Mouse (Mus musculus) stomach, embryonic 14.5 days (tissue): Measurements from ENCODE around the gene Ddias. TPM values are rescaled to one million over a fixed set of nuclear protein-coding genes. Genes with fewer than 3 reads are reported as not detected.

Source experiments
- ATAC-seq: fragments of 200-750 bp; cut with Nextera tagmentation; 2 replicates; pipeline ENCODE4 v1.8.0; 2017; ENCODE audit warnings: low read depth, moderate TSS enrichment; ENCODE audit not compliant: insufficient number of reproducible peaks, insufficient read depth, low FRiP score
- H3K27ac ChIP-seq: fragments of 300-500 bp; sonication (generic); 2 replicates; pipeline ENCODE4 v1.5.1; 2014; ENCODE audit warnings: mild to moderate bottlenecking, low read length, moderate library complexity, mixed read lengths
- H3K27me3 ChIP-seq: fragments of 300-500 bp; sonication (generic); 2 replicates; pipeline ENCODE4 v1.6.1; 2014; ENCODE audit warnings: low read length, control low read depth, mixed read lengths; ENCODE audit not compliant: control insufficient read depth, insufficient read depth
- H3K36me3 ChIP-seq: fragments of 300-500 bp; sonication (generic); 2 replicates; pipeline ENCODE4 v1.6.1; 2014; ENCODE audit warnings: mild to moderate bottlenecking, control low read depth, low read length, moderate library complexity, mixed read lengths; ENCODE audit not compliant: control insufficient read depth, insufficient read depth
- H3K4me1 ChIP-seq: fragments of 300-500 bp; sonication (generic); 2 replicates; pipeline ENCODE4 v1.6.1; 2014; ENCODE audit warnings: low read length, control low read depth, mixed read lengths; ENCODE audit not compliant: control insufficient read depth, insufficient read depth
- H3K4me2 ChIP-seq: fragments of 300-500 bp; sonication (generic); replicated peaks from 2 replicates; pipeline ENCODE4 v1.6.1; 2014; ENCODE audit warnings: low read depth, low read length, control low read depth
- H3K4me3 ChIP-seq: fragments of 300-500 bp; sonication (generic); 2 replicates; pipeline ENCODE4 v1.5.1; 2014; ENCODE audit warnings: low read depth, low read length, control low read depth
- H3K9ac ChIP-seq: fragments of 300-500 bp; sonication (generic); replicated peaks from 2 replicates; pipeline ENCODE4 v1.6.1; 2014; ENCODE audit warnings: low read depth, mild to moderate bottlenecking, control low read depth, low read length, moderate library complexity, mixed read lengths
- H3K9me3 ChIP-seq: fragments of 300-500 bp; sonication (generic); 2 replicates; pipeline ENCODE4 v1.6.1; 2016; ENCODE audit warnings: low read depth, low read length, control low read depth; ENCODE audit not compliant: control insufficient read depth
- WGBS: fragments of 180-500 bp; shearing (Covaris S2); extraction: QIAGEN DNeasy Blood & Tissue Kit; methylation state at CpG from one replicate; pipeline ENCODE4 v1.1.7; 2014; 5-methylcytosine and 5-hydroxymethylcytosine counted together
- polyA plus RNA-seq: library from polyadenylated mRNA; unstranded; fragments of >200 nt; fragmentation: Nextera tagmentation; extraction: Ambion mirVana; gene quantifications from 2 replicates; pipeline ENCODE4 v1.2.1, GENCODE M21; 2014

Ddias gene
- polyA plus RNA-seq, 1 experiment from 2014 or later = 9.9 TPM

DNA sequence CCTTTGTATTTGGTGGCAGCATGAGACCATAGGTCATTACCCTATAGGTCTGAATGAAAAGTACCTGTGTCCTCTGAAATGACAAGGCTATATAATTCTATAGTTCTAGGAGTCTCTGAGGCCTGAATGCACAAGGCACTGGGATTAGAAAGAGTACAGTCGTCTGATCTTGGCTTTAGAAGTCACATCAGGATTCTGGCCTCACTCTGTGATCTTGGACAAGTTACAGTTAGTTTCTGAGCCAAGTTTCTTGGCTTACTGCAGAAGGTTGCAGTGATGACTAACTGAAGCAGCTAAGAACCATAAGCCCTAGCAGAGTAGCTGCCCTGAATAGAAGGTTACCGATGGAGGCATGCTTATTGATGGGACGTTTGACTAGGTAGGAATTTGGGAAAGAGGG lies 2.0 kb upstream of the Ddias start:
- Histone ChIP-seq H3K4me3 (peak overlapping the region; percentile 55; the same call in 1 of the 2 replicates), H3K9ac (no peak overlapping the region; the same call in 1 of the 2 replicates), H3K27ac (no peak overlapping the region), H3K36me3 (no peaks in the 10 kb centered on the region; the same call in 1 of the 2 replicates), H3K4me2 (peak overlapping the region; percentile 76), H3K27me3 (no peaks in the 10 kb centered on the region), H3K9me3 (no peaks in the 10 kb centered on the region), H3K4me1 (peaks cover 12% of the 10 kb centered on the region)
- WGBS = 35% methylated on average over 3 of the region's 3 CpGs
- ATAC-seq = no peak

DNA sequence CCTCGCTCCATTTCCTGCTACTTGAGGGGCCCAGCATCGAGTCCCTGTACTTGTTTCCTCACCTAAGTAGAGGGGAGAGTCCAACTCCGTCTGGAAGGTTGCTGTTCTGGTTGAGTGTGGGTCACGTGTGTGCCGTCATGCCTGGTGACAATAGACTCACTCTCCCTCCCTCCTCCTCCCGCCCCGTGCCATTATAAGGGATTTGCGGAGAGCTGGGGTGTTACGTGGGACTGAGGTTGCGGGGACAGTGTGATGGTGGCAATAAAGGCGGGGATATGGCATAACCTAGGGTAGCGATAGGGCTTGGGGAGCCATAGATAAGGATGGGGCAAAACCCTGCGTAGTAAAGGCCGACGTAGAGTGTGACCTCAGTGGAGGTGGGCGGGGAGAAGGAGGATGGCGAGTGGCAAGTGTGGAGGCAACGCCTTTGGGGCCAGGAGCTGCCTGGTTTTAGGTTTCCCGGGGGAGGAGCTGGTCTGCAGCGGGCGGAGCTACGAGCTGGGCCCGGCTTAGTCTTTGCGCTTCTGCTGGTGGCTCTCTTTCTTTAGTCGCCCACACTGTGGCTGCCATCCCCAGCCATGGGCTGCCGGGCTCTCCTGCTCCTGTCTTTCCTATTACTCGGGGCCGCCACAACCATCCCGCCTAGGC lies 838 bp upstream of the Ddias start:
- peak overlapping the region; percentile 62 for H3K9ac ChIP-seq
- H3K36me3 ChIP-seq = no peaks in the 10 kb centered on the region
- under 1% methylated on average over 29 of the region's 29 CpGs for WGBS
- peak overlapping the region; percentile 76 for H3K4me2 ChIP-seq
- H3K4me3 ChIP-seq = peak overlapping the region; percentile 55
- no peaks in the 10 kb centered on the region for H3K9me3 ChIP-seq
- H3K4me1 ChIP-seq = peaks cover 12% of the 10 kb centered on the region
- H3K27ac ChIP-seq = peak overlapping the region; percentile 96
- no peaks in the 10 kb centered on the region for H3K27me3 ChIP-seq
- peak; percentile 90 for ATAC-seq

DNA sequence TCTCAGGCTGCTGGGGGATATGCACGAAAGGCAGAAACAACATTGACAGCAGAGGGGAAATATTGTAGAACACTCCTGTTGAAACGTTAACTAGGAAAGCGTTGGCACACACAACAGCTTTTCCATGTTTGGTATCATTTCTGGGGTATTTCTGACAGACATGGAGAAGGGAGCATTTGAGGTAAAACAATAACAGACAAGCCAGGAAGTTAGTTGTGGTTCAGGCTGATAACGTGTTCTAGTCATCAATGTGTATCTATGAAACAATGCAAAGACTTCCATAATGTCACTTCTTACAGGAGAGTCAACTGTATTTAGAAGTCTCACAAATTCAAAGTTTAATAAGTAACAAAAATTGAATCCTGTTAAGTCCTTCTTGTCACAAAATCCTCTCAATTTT lies 2.5 kb downstream of the Ddias start:
- no peaks in the 10 kb centered on the region for H3K27me3 ChIP-seq
- no peak for ATAC-seq
- H3K36me3 ChIP-seq = no peaks in the 10 kb centered on the region
- H3K4me3 ChIP-seq = no peak overlapping the region
- peaks cover 12% of the 10 kb centered on the region for H3K4me1 ChIP-seq
- 91% methylated on average over 4 of the region's 4 CpGs for WGBS
- H3K9me3 ChIP-seq = no peaks in the 10 kb centered on the region
- no peak overlapping the region for H3K4me2 ChIP-seq
- no peak overlapping the region for H3K27ac ChIP-seq
- no peak overlapping the region for H3K9ac ChIP-seq

DNA sequence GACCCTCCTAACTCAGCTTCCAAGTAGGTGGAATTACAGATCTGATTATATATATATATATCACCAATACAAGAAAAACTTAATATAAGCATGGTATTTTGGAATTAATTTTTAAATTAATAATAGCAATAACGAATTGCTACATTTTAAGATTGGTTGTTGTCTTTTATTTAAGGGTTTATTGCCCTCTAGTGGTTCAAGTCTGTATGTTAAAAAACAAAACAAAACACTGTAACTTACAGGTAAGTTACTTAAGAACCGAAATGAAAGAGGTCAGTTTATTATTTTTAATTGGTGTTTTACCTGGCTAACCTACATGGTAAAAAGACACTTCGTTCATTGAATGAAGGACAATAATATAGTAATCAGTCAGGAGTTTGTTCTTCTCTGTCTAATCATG lies 3.9 kb downstream of the Ddias start:
- WGBS = 70% methylated on average over 3 of the region's 3 CpGs

DNA sequence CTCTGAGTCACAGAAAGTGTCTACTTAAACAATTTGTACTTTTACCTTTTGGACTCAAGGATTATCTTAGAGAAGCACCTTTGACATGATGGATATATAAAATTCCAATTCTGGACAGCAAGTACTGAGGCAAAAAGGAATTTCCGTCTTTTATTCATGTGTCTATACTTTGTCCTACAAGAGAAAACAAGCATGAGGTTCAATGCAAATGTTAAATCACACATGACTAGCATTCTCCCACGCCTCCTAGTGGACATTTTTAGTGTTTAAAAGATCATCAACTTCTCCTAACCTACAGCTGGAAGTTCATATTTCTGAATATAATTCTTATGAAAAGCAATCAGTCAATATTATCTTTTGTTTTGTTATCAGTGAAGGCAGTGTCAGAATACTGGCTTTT lies 7.5 kb downstream of the Ddias start:
- no peaks in the 10 kb centered on the region for H3K27me3 ChIP-seq
- ATAC-seq = no peak
- H3K4me1 ChIP-seq = no peaks in the 10 kb centered on the region
- no peak overlapping the region for H3K9ac ChIP-seq
- no peak overlapping the region for H3K4me2 ChIP-seq
- H3K27ac ChIP-seq = no peak overlapping the region
- no peaks in the 10 kb centered on the region for H3K9me3 ChIP-seq
- H3K4me3 ChIP-seq = no peak overlapping the region
- 23% methylated on average over 2 of the region's 2 CpGs for WGBS
- peaks cover 4% of the 10 kb centered on the region for H3K36me3 ChIP-seq

More for the DNA sequence above, 3.9 kb downstream of the Ddias start:
- H3K36me3 ChIP-seq = no peaks in the 10 kb centered on the region
- no peak overlapping the region for H3K4me3 ChIP-seq
- H3K4me2 ChIP-seq = no peak overlapping the region
- no peak overlapping the region for H3K9ac ChIP-seq
- peaks cover 7% of the 10 kb centered on the region; the same call in 1 of the 2 replicates for H3K4me1 ChIP-seq
- no peaks in the 10 kb centered on the region for H3K9me3 ChIP-seq
- H3K27me3 ChIP-seq = no peaks in the 10 kb centered on the region
- no peak overlapping the region for H3K27ac ChIP-seq
- no peak for ATAC-seq

DNA sequence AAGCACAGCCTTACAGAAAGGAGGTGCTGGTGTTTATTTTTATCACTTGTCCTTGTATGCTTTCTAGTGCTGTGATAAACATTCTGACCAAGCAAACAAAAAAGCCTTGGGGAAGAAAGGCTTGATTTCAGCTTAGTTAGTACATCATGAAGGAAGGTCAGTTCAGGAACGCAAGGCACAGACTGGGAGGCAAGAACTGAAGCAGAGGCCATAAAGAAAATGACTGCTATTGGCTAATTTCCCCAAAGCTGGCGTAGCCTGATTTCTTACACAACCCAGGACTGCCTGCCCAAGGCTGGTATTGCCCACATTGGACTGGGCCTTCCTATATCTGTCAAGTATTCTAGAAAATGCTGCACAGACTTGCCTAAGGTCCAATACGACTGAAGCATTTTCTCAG lies 25.8 kb downstream of the Ddias start:
- H3K4me3 ChIP-seq = no peak overlapping the region
- no peaks in the 10 kb centered on the region for H3K27me3 ChIP-seq
- H3K9ac ChIP-seq = no peak overlapping the region
- WGBS = 86% methylated on average over 3 of the region's 3 CpGs
- no peaks in the 10 kb centered on the region for H3K4me1 ChIP-seq
- no peaks in the 10 kb centered on the region for H3K36me3 ChIP-seq
- no peaks in the 10 kb centered on the region for H3K9me3 ChIP-seq
- no peak overlapping the region for H3K27ac ChIP-seq
- H3K4me2 ChIP-seq = no peak overlapping the region
- ATAC-seq = no peak

DNA sequence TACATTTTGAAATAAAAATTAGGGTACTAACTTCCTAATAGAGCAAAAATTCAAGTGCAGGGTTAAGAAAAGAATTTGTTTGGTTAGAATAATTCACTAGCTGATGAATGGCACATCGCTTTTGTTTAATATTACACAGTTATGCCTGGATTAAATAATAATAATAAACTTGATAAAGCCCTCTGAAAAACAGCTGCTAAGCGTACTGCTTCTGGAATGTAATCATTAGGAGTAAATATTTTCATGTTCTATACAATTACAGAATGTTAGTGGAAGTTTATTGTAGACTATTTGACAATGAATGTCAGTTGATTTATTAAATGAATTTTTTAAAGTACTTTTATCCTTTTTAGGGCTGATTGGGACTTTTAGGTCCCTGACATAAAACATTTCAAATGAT lies 31.8 kb downstream of the Ddias start:
- 0 out of 2 replicates have a peak overlapping the region, but pooled peaks have one; percentile 18 for H3K27ac ChIP-seq
- H3K4me2 ChIP-seq = no peak overlapping the region
- ATAC-seq = peak; percentile 33; the same call in 1 of the 2 replicates
- whole genome bisulfite sequencing = 45% methylated on average over 2 of the region's 2 CpGs
- no peaks in the 10 kb centered on the region for H3K27me3 ChIP-seq
- no peak overlapping the region for H3K4me3 ChIP-seq
- no peaks in the 10 kb centered on the region for H3K4me1 ChIP-seq
- H3K36me3 ChIP-seq = no peaks in the 10 kb centered on the region
- H3K9ac ChIP-seq = no peak overlapping the region
- no peaks in the 10 kb centered on the region for H3K9me3 ChIP-seq

DNA sequence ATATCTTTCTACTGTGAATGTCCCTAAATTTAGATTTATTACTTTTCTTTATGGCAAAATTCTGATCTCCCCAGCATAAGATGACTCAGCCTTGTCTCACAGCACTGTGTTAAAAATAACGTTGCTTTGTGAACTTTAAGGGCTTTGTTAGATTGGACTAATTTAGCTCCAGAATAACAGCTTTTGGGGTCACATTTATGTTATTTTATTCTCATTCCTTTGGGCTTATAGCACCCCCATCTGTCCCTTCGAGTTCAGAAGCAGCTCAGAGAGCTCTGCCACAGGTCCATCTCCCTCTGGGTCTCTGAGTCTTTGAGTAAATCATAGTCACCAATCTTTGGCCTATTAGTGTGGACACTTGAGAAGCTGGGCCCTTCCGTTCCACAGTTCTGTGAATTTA lies 36.1 kb downstream of the Ddias start:
- ATAC-seq = no peak
- H3K4me2 ChIP-seq = no peak overlapping the region
- H3K9me3 ChIP-seq = no peaks in the 10 kb centered on the region
- peaks cover 4% of the 10 kb centered on the region; the same call in 1 of the 2 replicates for H3K36me3 ChIP-seq
- no peak overlapping the region for H3K27ac ChIP-seq
- no peak overlapping the region for H3K9ac ChIP-seq
- H3K4me1 ChIP-seq = no peaks in the 10 kb centered on the region
- H3K4me3 ChIP-seq = no peak overlapping the region
- H3K27me3 ChIP-seq = no peaks in the 10 kb centered on the region
- WGBS = 65% methylated on average over 3 of the region's 3 CpGs

DNA sequence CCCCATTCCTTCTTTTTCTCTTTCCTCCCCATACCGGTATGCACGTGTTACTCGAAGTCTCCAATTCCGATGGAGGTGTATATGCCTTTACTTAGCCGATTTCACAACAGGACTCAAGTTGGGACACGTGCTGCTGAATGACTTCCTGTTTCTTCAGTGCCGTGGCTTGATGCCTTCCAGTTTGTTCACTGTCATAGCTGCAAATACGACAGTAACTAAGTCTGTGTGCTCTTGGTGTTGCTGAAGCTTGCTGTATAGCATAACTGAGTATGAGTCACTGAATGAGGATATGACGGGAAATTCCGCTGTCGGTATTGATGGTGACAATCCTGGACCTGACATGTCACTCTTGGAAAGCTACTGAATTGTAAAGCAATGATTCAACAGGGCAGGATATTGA lies 36.8 kb downstream of the Ddias start:
- no peak overlapping the region for H3K9ac ChIP-seq
- WGBS = 81% methylated on average over 11 of the region's 11 CpGs
- H3K36me3 ChIP-seq = peaks cover 4% of the 10 kb centered on the region; the same call in 1 of the 2 replicates
- H3K27ac ChIP-seq = no peak overlapping the region
- H3K27me3 ChIP-seq = no peaks in the 10 kb centered on the region
- no peak overlapping the region for H3K4me3 ChIP-seq
- no peak overlapping the region for H3K4me2 ChIP-seq
- H3K4me1 ChIP-seq = no peaks in the 10 kb centered on the region
- no peak for ATAC-seq
- H3K9me3 ChIP-seq = no peaks in the 10 kb centered on the region
